Mouse (Mus musculus): ENCODE data around the gene Pgrmc1. TPM values are rescaled to one million over a fixed set of nuclear protein-coding genes. Genes with fewer than 3 reads are reported as not detected.
A peak's percentile ranks its signal among the peaks of the same experiment; 100 is the strongest.

The Pgrmc1 gene
- polyA plus RNA-seq, 1 experiment from 2014 or later: 583 TPM

- DNase-seq (ENCODE audit: low spot score) (peak; percentile 28), ATAC-seq (no peak)
- H3K27me3 ChIP-seq (replicated peaks; ENCODE audit: control insufficient read depth, insufficient read depth, low read length): no peaks in the 10 kb centered on the region
- no peaks in the 10 kb centered on the region for H3K4me1 ChIP-seq (ENCODE audit: control insufficient read depth, insufficient read depth, low read length)
- H3K27ac ChIP-seq (ENCODE audit: low read depth, low read length): no peak overlapping the region
- no peak overlapping the region for H3K4me2 ChIP-seq (ENCODE audit: low read length)
- 79% methylated on average over 6 of the region's 6 CpGs for WGBS
- no peak overlapping the region for H3K4me3 ChIP-seq (ENCODE audit: low read depth, low read length)
- H3K9me3 ChIP-seq (replicated peaks; ENCODE audit: control insufficient read depth, low read length): no peaks in the 10 kb centered on the region
- no peaks in the 10 kb centered on the region for H3K36me3 ChIP-seq (ENCODE audit: control insufficient read depth, insufficient read depth, low read length)
- no peak overlapping the region for H3K9ac ChIP-seq (ENCODE audit: low read length)
Observed at GRCm38 (mm10) chrX:36640046-36640445, 42.0 kb downstream of the Pgrmc1 start.

DNA sequence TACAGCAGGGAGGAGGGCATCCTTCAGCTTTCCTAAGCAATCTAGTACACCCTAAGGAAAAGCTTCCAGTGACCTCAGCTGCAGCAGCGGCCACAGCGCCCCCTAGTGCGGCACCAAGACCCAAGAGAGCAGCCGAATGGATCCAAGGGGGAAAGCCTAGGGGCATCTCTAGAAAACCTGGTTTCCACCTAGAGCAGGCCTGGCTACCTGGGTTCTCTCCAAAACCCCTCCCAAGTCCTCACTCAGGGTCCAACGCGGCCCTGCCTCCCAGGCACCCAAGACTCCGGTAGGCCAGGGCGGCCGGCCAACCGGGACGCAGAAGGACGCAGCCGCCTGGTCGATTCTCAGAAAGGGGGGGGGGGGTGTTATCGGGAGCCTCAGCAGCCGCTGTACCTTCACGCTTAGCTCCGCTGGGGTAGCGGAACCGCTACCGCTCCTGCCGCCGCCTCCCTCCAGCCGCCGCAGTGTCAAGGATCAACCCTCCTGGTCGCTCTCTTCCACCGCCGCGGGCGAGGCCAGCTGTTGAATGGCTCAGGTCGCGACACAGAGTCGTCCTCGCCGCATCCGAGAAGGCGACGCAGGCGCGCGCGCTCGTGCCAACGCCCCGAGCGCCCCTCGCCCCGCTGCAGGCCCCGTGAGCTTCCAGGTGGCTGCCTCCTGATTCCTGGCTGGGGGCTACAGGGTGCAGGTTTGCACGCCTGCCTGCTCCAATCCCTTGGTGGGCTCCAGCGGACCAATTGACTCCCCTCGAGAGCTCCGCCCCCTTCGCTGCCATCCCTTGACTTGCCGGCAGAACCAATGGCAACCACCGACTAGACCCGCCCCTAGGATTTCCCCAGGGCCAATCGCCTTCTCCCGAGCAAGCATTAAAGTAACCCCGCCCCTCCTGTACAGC, 46.9 kb downstream of the Pgrmc1 start, which contains the start of gene Akap17b:
Gene Akap17b (minus strand): TSS at position 739 of the 895 bp plus-strand sequence.
- H3K36me3 ChIP-seq (ENCODE audit: control insufficient read depth, insufficient read depth, low read length): no peaks in the 10 kb centered on the region
- peak within 1 kb of the TSS; percentile 58 for H3K4me3 ChIP-seq (ENCODE audit: low read depth, low read length)
- no peaks in the 10 kb centered on the region for H3K27me3 ChIP-seq (replicated peaks; ENCODE audit: control insufficient read depth, insufficient read depth, low read length)
- H3K9me3 ChIP-seq (replicated peaks; ENCODE audit: control insufficient read depth, low read length): no peaks in the 10 kb centered on the region
- H3K4me1 ChIP-seq (ENCODE audit: control insufficient read depth, insufficient read depth, low read length): no peaks in the 10 kb centered on the region
- H3K27ac ChIP-seq (ENCODE audit: low read depth, low read length): no peak within 1 kb of the TSS
- peak; percentile 98 for ATAC-seq
- H3K9ac ChIP-seq (ENCODE audit: low read length): peak within 1 kb of the TSS; percentile 67
- WGBS: 34% methylated on average over 55 of the region's 60 CpGs
- peak; percentile 93 for DNase-seq (ENCODE audit: low spot score)
- peak within 1 kb of the TSS; percentile 45 for H3K4me2 ChIP-seq (ENCODE audit: low read length)

Other genes starting within 250 kb of the Pgrmc1 start
- gene Gm6268, start 196.9 kb upstream of the Pgrmc1 start, polyA plus RNA-seq (2014; fragmentation: Nextera tagmentation; extraction: Ambion mirVana): not detected in 2 replicates
- gene Gm14569, start 106.4 kb upstream of the Pgrmc1 start, polyA plus RNA-seq (2014; fragmentation: Nextera tagmentation; extraction: Ambion mirVana): not detected in 2 replicates
- gene Akap17b, start 47.2 kb downstream of the Pgrmc1 start, polyA plus RNA-seq (2014; fragmentation: Nextera tagmentation; extraction: Ambion mirVana): 3.6 and 4.1 TPM in 2 replicates
- 0.40 and 0.51 TPM in 2 replicates for gene Slc25a43, start 145.5 kb downstream of the Pgrmc1 start, polyA plus RNA-seq (2014; fragmentation: Nextera tagmentation; extraction: Ambion mirVana)
- 589 and 711 TPM in 2 replicates for gene Slc25a5, start 197.4 kb downstream of the Pgrmc1 start, polyA plus RNA-seq (2014; fragmentation: Nextera tagmentation; extraction: Ambion mirVana)